Mouse (Mus musculus): ENCODE data around the gene Adam25. TPM values are rescaled to one million over a fixed set of nuclear protein-coding genes. Genes with fewer than 3 reads are reported as not detected.

Adam25 gene
- total RNA-seq (2023): not detected

DNA sequence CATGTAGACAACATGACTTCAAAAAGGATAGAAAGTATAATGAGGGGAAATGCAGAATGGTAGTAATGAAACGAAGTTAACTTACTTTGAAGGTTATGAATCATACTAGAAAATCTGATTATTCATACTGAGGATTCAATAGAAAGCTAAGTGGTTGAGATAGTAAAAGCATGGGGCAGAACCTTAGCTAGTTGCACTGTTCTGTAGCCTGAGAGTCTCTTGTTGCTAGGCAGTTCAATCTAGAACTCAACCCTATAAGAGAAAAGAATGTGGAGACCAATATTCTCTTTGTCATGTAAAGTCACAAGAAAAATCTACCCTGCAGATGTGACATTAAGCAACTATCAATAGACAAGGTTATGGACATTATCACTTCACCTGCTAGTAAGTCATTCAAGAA lies at the start of gene Adam25:
Gene Adam25 (plus strand): TSS at position 301 of the 400 bp plus-strand sequence.

GRCm38 (mm10) chr8:40792973-40793372 lies 41.0 kb downstream of the Adam25 start, which contains the start of gene Adam20:
Gene Adam20, plus strand, starts transcription at chr8:40793273.

Other genes starting within 250 kb of the Adam25 start
- not detected for gene Adam24, start 77.1 kb upstream of the Adam25 start, total RNA-seq (2023)
- not detected for gene Adam20, start 41.1 kb downstream of the Adam25 start, total RNA-seq (2023)
- gene Adam39, start 70.8 kb downstream of the Adam25 start, total RNA-seq (2023): not detected